Mouse (Mus musculus): Measurements from ENCODE around the gene Gm10203. TPM values are rescaled to one million over a fixed set of nuclear protein-coding genes. Genes with fewer than 3 reads are reported as not detected.
"Not testable (repeated sequence)": the region's sequence is repeated elsewhere in the genome, so short reads cannot be mapped to it uniquely, and the experiment has no call there.

Gene Gm10203
- total RNA-seq (2021) = not detected

DNA sequence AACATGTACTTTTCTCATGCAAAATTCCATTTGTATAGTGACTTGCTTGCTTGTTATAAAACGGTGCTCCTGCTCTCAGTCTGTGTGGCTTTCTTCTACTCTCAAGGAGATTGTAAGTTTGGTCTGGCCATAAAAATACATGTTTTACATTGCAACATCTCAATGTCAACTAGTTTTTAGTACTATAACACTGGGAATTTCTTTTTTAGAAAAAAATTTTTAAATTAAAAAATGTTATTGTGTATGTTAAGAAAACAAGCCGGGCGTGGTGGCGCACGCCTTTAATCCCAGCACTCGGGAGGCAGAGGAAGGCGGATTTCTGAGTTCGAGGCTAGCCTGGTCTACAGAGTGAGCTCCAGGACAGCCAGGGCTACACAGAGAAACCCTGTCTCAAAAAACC lies at the start of gene Gm10203:
Gene Gm10203, plus strand, starts transcription at position 301 of the 400 bp plus-strand sequence.
- intact Hi-C loops (cut with DNase I); DNase-seq (ENCODE audit: low spot score): not testable (repeated sequence)

DNA sequence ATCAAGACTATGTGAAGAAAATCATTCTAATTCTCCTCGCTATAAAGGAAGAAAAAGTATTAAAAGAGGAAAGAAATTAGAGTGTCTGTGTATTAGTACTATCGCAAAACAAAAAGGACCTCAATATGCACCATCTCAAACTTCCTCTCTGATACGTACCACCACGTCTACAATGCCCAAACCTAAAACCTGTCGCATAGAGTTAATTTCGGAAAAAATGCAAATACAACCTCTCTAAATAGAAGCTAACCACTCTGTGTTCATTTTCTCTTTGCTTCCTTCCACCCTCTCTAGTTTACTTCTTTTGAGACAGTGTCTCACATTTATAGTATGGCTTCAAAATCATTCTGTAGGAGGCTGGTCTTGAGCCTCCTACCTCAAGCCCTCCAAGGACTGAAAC lies 37.6 kb upstream of the Gm10203 start:
- intact Hi-C loops (cut with DNase I) = no loop called here
- DNase-seq (ENCODE audit: low spot score) = no peak

DNA sequence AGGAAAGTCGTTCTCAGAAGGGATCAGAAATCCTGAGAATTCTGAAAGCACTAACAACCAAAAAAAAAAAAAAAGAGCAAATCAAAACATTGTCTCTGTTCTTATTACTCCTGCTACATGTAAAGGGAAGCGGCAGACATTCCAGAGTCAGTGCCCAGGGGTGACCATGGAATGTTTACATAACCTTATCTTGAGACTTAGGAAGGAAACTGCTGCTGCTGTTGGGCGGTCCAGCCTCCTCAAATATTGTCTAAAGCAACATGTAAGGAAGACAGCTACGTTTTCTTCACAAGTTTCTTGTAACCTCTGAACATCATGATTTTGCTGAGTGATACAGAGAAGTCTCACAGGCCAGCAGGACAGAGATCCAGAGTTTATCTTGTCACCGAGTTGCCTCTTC lies 36.5 kb upstream of the Gm10203 start:
- intact Hi-C loops (cut with DNase I) = no loop called here
- peak; percentile 32 for DNase-seq (ENCODE audit: low spot score)

DNA sequence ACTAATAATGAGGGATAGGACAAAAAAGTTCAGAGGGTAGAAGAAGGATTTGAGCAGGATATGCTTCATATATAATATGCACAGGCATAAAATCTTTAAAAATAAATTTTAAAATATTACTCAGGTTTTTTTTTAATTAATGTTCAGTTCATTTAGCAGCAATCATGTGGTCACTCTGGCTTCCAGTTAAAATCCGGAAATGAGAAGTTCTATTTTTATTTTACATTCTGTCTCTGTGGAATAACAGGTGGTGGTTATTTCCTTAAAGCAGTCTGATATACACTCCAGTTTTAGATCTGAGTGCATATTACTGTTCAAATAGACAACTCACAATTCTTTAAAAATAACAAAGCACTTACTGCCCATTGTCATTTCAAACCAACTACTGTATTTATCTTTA lies 35.4 kb upstream of the Gm10203 start:
- intact Hi-C loops (cut with DNase I) = no loop called here
- no peak for DNase-seq (ENCODE audit: low spot score)

DNA sequence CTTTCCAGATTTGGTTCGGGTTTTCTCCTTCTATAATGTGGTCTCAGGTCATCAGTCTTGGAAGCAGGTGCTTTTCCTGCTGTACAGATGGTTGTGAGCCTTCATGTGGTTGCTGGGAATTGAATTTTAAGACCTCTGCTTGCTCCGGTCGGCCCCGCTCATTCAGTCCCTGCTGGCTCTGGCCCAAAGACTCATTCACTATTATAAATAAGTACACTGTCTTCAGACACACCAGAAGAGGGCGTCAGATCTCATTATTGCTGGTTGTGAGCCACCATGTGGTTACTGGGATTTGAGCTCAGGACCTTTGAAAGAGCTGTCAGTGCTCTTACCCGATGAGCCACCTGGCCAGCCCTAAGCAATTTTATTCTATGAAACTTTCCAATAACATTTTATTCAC lies 34.6 kb upstream of the Gm10203 start:
- intact Hi-C loops (cut with DNase I) = no loop called here
- DNase-seq (ENCODE audit: low spot score) = no peak

DNA sequence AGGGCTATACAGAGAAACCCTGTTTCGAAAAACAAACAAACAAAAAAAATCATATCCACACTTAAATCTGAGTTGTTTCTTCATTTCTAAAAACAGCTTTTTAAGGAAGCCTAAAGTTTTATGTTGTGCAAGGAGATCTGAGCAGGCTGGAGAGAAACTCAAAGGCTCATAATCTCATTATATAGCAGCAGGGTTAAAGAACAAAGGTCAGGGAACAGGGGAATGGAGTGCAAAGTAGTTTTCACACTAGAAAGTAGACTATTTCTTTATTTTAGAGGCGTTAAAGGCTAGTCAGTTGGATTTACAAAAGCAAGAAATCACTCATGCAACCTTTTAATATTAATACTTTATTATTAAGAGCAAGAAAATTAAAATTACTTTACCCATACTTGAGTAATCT lies 33.7 kb upstream of the Gm10203 start:
- intact Hi-C loops (cut with DNase I) = no loop called here
- DNase-seq (ENCODE audit: low spot score) = no peak

DNA sequence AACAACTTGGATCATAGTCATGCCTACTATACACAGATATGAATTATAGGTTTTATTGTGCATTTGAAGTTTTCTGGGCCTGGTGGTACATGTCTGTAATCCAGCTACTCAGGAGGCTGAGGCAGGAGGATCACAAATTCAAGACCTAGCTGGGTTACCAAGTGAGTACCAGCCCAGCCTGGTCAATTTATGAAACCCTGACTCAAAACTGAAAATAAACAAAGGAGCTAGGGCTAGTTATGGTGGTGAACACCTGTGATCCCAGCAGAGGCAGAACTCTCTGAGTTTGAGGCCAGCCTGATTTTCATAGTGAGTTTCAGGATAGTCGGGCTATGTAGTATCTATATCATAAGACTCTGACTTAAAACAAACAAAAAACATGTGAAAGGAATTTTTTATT lies 32.7 kb upstream of the Gm10203 start:
- DNase-seq (ENCODE audit: low spot score) = no peak
- intact Hi-C loops (cut with DNase I) = no loop called here

DNA sequence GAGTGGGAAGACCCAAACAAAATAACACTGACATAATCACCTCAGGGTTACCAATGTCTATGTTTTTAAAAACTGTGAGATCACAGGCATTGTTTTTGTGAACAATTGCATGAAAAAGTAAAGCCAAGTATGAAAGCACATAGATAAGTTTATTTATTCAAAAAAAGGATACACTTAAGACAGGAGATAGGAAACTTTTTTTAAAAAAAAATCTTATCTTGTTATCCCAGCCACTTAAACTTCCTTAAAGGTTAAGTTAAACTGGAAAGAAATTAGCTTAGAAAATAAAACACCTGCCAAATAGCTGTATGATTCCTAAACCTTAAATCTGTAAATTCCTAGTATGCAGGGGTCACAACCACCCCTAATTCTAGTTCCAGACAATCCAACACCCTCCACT lies 31.0 kb upstream of the Gm10203 start:
- intact Hi-C loops (cut with DNase I) = no loop called here
- DNase-seq (ENCODE audit: low spot score) = no peak

DNA sequence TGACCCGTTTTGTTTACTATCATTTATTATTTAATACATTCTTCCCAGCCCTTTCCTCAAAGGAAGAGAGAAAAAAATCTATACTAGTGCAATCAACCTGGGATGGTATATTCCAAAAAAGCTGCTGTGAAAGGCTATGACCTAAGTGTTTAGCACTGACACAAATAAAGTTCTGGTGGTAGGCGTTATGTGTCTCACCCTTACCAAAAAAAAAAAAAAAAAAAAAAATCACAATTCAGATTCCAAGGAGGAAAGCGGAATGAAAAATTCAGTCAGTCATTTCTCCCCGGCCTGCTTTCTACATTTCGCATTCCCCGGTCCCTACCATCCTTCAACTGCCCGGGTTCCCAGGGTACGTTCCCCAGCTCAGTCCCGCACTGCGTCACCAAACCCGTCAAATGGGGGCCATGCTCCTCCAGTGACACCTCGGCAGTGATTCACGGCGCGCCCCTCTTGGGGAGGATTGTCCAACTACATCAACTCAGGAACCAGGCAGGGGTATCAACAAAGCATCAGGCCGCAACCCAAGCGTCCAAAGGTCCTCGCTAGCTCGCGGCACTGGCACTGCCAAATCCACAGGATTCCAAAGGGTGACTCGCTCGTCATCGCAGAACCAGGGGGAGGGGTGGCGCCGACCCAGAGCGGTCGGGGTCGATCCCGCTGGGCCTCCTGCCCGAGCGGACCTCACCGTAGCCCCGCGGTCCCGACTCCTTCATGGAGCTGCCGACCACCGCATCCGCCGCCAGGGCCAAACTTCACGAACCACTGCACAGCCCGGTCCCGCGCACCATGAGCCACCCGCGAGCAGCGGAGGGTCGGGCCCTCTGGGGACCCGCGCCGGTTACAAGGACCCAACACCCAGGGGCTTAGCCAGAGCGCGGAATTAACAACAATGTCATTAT lies 29.5 kb upstream of the Gm10203 start:
- intact Hi-C loops (cut with DNase I) = loop anchor here (5.0 kb wide), 2 partner anchors 38 to 153 kb away; partner anchors contain the start of gene Sinhcaf
- DNase-seq (ENCODE audit: low spot score) = peak; percentile 34

DNA sequence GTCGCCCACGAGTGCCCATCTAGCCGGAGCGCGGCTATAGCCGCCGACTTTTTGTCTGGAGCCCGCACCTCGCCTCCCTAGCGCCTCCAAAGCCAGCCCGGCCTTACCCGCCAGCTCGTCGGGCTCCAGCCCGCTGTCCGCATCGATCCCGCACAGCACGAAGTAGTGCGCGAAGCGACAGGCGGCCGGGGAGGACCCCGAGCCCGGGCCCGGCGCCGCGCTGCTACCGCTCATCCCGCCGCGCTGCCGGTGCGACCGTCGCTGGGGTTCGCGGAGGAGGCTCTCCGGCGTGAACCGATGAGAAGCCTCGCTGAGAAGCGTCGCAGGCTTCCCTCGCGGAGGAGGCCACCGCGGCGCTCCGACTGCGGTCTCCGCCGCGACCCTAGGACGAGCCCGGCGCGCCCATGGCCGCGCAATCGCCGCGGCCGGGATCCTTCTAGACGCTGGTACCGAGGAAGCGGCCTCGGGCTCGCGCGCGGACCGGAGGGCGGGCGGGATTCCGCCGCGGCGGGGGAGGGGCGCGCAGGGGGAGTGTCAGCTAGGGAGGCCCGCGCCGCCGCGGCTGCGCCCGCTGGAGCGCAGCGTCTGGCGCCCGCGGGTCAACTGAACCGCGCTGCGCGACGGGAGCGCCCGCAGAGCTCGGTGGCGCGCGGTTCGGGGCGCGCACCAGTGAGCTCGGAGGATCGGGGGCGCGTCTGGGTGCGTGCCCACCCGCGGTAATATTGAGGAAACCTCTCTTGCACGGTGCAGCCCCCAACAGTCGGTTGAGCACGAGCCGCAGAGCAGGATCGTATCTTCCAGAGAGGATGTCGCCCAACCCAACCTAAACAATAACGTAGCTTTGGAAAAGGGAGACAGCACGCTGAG lies 28.7 kb upstream of the Gm10203 start, which contains the start of gene Dennd5b:
Gene Dennd5b, minus strand, starts transcription at position 605 of the 867 bp plus-strand sequence.
- intact Hi-C loops (cut with DNase I) = loop anchor here (5.0 kb wide), 2 partner anchors 39 to 154 kb away; partner anchors contain the start of gene Sinhcaf
- peak; percentile 72 for DNase-seq (ENCODE audit: low spot score)

DNA sequence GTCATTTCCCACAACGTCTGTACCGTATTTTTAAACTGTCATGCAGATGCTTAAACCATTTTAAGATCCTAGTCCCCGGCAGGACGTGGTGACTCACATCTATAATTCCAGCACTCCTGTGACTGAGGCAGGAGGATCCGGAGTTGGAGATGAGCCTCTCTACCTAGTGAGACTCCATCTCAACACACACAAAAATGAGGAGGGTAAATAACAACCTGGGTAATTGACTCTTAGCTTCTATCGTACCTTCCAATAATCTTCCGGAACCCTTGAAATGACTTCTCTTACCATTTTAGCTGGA lies 28.1 kb upstream of the Gm10203 start:
- DNase-seq (ENCODE audit: low spot score) = no peak
- intact Hi-C loops (cut with DNase I) = loop anchor here (2.0 to 5.0 kb wide), 3 partner anchors 17 to 155 kb away; partner anchors contain the start of gene Sinhcaf

DNA sequence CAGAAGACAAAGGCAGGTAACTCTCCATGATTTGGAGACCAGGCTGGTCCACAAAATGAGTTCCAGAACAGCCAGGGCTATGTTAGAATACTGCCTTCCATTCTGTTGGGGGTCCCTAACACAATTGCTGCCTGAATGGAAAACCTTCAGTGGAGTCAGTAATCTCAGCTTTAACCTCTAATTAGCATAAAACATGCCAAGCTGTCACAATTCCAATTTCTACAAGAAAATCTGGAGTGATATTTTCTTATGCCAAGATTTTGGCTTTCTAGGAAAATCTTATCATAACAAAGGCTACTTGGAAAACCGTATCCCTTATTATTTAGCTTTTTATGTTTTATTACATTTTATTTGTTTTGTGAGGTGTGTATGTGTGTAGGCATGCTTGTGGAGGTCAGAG lies 26.5 kb upstream of the Gm10203 start:
- no peak for DNase-seq (ENCODE audit: low spot score)
- intact Hi-C loops (cut with DNase I) = loop anchor here (2.0 to 5.0 kb wide), 3 partner anchors 15 to 156 kb away; partner anchors contain the start of gene Sinhcaf

DNA sequence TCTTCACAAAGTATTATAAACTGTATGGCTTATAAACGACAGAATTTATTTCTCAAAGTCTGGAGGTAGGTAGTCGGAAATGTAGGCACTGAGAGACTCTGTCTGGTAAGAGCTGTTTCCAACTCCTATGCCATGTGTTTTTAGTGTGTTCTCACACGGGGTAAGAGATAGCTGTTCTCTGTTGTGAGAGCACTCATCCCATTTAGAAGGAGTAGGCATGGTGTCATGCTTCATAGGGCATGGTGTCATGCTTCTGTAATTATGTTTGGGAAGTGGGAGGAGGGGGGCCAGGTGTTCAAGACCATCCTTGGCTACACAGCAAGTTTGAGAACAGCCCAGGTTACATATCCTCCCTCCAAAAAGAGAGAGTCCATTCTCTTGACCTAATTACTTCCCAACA lies 22.4 kb upstream of the Gm10203 start:
- intact Hi-C loops (cut with DNase I) = loop anchor here (2.0 kb wide), 1 partner anchor 19 kb away; no protein-coding TSS in a partner anchor
- no peak for DNase-seq (ENCODE audit: low spot score)

DNA sequence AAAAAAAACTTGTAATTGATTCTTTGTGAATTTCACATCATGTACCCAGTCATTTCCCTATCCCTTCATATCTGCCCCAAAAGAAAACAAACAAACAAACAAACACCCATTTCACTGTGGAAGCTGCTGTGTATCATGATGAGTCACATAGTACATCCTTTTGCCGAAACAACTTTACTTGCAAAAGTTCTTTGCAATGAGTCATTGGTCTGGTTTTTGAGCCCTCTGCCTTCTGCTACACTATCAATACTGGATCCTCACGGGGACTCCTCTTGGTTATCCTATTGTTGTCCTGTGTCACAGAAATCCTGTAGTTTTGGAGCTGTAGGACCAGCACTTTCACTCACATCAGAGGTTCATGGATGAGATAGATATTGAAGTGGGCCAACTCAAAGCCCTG lies 21.1 kb upstream of the Gm10203 start:
- intact Hi-C loops (cut with DNase I) = loop anchor here (2.0 kb wide), 1 partner anchor 20 kb away; no protein-coding TSS in a partner anchor
- DNase-seq (ENCODE audit: low spot score) = no peak

DNA sequence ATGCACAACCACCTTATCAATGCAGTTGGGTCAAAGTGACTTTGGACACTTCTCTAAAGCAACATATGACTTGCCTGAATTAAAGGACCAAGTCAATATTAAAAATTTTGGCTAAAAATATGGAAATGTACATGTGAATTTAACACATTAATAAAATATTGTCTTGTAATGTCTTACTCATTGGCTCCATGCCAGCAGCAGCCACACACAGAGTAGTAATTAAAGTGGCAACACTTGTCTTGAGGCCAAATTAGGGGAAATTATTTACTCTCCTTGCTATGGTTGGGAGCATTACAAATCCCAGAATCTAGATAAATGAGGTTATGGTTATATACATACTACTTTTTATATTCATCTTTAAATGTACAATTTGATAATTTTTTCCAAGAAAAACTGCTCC lies 13.0 kb upstream of the Gm10203 start:
- DNase-seq (ENCODE audit: low spot score) = no peak
- intact Hi-C loops (cut with DNase I) = no loop called here

DNA sequence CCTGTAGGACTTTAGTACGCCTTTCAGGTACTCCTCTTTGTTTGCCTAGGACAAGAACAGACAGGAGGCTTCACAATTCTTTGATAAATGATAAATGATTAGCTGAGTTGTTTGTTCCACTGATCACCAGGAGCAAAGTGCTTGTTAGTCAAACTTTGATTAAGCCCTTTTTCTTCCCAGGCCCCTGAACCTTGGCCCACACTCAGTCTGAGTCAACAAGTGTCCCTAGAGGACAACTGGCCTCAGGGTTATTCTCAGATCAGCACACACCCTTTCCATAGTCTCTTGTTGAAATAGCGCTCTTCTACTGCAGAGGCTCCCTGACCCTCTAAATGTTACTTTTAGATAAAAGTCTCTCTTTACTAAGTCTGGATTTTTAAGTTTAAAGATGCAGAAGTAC lies 11.0 kb upstream of the Gm10203 start:
- intact Hi-C loops (cut with DNase I) = loop anchor here (2.0 kb wide), 2 partner anchors 16 to 108 kb away; no protein-coding TSS in a partner anchor
- peak; percentile 18 for DNase-seq (ENCODE audit: low spot score)

DNA sequence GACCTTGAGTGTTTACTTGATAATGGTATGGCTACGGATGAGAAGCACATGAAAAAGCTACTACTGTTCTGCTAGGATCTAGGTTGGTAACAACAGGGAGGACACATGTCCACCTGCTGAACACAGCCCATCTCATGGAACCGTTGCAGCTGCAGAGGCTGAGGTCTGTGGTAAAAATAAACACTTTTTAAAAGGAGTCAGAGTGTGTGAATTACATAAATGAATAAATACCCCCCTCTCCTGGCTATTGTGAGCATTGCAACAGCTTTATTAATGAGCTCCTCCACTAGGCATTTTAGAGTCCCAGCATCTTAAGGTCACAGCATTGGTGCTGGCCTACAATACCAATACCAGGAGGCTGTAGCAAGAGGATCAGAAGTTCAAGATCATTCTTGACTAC lies 10.1 kb upstream of the Gm10203 start:
- DNase-seq (ENCODE audit: low spot score) = no peak
- intact Hi-C loops (cut with DNase I) = loop anchor here (1.0 to 2.0 kb wide), 3 partner anchors 17 to 109 kb away; no protein-coding TSS in a partner anchor

DNA sequence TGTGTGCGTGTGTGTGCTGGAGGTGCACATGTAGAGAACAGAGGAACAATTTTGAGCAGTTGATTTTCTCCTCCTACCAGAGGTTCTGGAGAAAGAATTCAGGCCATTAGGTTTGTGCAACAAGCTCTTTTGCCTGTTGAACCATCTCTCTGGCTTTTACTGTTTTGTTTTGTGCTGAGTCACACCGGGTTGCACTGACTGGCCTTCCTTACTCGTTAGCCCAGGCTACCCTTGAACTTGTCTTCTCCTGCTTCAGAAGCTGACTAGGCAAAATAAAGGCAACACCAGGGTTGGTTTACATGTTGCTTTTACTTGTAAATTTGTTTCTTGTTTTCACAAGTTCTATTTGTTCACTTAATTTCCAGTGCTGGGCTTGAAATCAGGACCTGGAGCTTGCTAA lies 6.9 kb upstream of the Gm10203 start:
- intact Hi-C loops (cut with DNase I) = no loop called here
- DNase-seq (ENCODE audit: low spot score) = no peak

DNA sequence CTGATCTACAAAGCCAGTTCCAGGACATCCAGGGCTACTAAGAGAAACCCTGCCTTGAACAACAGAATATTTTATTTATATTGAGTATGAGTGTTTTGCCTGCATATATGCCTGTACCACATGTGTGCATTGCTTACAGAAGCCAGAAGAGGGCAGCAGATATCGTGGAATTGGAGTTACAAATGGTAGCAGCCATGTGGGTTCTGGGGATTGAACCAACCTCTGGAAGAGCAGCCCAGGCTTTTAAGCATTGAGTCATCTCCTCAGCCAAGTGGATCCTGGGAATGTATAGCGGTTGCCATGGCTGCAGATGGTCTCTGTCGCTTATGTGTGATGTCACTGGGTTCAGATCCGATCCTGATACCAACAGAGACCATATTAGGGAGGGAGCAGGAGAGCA lies 3.3 kb upstream of the Gm10203 start:
- intact Hi-C loops (cut with DNase I) = loop anchor here (2.0 kb wide), 1 partner anchor 248 kb away; no protein-coding TSS in a partner anchor
- DNase-seq (ENCODE audit: low spot score) = no peak

DNA sequence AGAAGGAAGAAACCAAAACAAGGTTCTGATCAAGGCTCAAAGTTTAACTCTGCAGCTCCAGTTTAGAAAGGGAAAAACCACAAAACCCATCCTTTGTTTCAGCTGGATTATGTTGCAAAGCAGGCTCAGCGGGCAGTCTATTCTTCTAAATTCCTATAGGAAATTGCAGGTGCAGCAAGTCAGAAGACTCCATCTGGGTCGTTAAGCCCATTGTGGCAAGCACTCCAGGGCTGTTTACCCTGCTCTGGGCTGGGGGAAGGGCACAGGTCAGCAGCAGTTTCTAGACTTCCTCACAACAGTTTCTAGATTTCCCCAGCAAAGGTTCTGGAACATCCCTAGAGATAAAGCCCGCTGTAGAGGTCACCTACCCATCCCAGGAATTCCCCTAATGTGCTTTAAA lies 1.1 kb downstream of the Gm10203 start:
- intact Hi-C loops (cut with DNase I) = no loop called here
- DNase-seq (ENCODE audit: low spot score) = no peak

Measured in heart, postnatal 25 days (tissue).